Mouse (Mus musculus): ENCODE measurements at regions not wholly inside any gene's neighbourhood (a gene's known extent, or its start where the extent isn't known, plus 50 kb on each side); places are given as distances from the start of the nearest gene placed in this dataset.

- ATAC-seq: no peak; the same call in 1 of the 2 replicates
- no peak for DNase-seq (ENCODE audit: low spot score)
- TF ChIP-seq EP300 (IDR thresholded peaks at IDR 0.05) (no peak), CTCF (IDR thresholded peaks at IDR 0.05) (no peak)
These were observed 287.1 kb upstream of the 4930412O13Rik start for GRCm38 (mm10) chr2:9593931-9594330.

GRCm38 (mm10) chr2:9595236-9595850 lies 285.7 kb upstream of the 4930412O13Rik start:
- Histone ChIP-seq H3K9ac (replicated peaks; ENCODE audit: low read depth) (no peak overlapping the region), H3K4me2 (replicated peaks; ENCODE audit: low read depth, low read length) (no peak overlapping the region), H3K4me1 (ENCODE audit: insufficient read depth, low read depth, low read length) (no peaks in the 10 kb centered on the region), H3K9me3 (ENCODE audit: low read length) (no peaks in the 10 kb centered on the region), H3K4me3 (ENCODE audit: low read depth, low read length) (no peak overlapping the region), H3K36me3 (ENCODE audit: insufficient read depth, low read length) (no peaks in the 10 kb centered on the region), H3K27ac (ENCODE audit: low read length) (no peak overlapping the region), H3K27me3 (replicated peaks; ENCODE audit: insufficient read depth, low read length) (no peaks in the 10 kb centered on the region)
- TF ChIP-seq EP300 (IDR thresholded peaks at IDR 0.05) (no peak), CTCF (IDR thresholded peaks at IDR 0.05) (no peak)
- DNase-seq (ENCODE audit: low spot score) (no peak), ATAC-seq (no peak)
- 75% methylated on average over 8 of the region's 8 CpGs for WGBS

More at GRCm38 (mm10) chr2:9593931-9594330, 287.1 kb upstream of the 4930412O13Rik start:
- H3K27me3 ChIP-seq (replicated peaks; ENCODE audit: insufficient read depth, low read length): no peaks in the 10 kb centered on the region
- no peak overlapping the region for H3K4me3 ChIP-seq (ENCODE audit: low read depth, low read length)
- H3K9me3 ChIP-seq (ENCODE audit: low read length): no peaks in the 10 kb centered on the region
- H3K36me3 ChIP-seq (ENCODE audit: insufficient read depth, low read length): no peaks in the 10 kb centered on the region
- H3K27ac ChIP-seq (ENCODE audit: low read length): no peak overlapping the region
- no peaks in the 10 kb centered on the region for H3K4me1 ChIP-seq (ENCODE audit: insufficient read depth, low read depth, low read length)
- no peak overlapping the region for H3K4me2 ChIP-seq (replicated peaks; ENCODE audit: low read depth, low read length)
- WGBS: 25% methylated on average over 10 of the region's 10 CpGs
- no peak overlapping the region for H3K9ac ChIP-seq (replicated peaks; ENCODE audit: low read depth)

- no peaks in the 10 kb centered on the region for H3K4me1 ChIP-seq (ENCODE audit: insufficient read depth, low read depth, low read length)
- no peak for TF ChIP-seq CTCF (IDR thresholded peaks at IDR 0.05)
- TF ChIP-seq EP300 (IDR thresholded peaks at IDR 0.05): no peak
- no peak overlapping the region for H3K9ac ChIP-seq (replicated peaks; ENCODE audit: low read depth)
- ATAC-seq (no peak), DNase-seq (ENCODE audit: low spot score) (no peak)
- H3K27ac ChIP-seq (ENCODE audit: low read length): no peak overlapping the region
- no peak overlapping the region for H3K4me3 ChIP-seq (ENCODE audit: low read depth, low read length)
- no peaks in the 10 kb centered on the region for H3K9me3 ChIP-seq (ENCODE audit: low read length)
- 46% methylated on average over 12 of the region's 12 CpGs for WGBS
- H3K4me2 ChIP-seq (replicated peaks; ENCODE audit: low read depth, low read length): no peak overlapping the region
- H3K36me3 ChIP-seq (ENCODE audit: insufficient read depth, low read length): no peaks in the 10 kb centered on the region
- no peaks in the 10 kb centered on the region for H3K27me3 ChIP-seq (replicated peaks; ENCODE audit: insufficient read depth, low read length)
These were observed 284.9 kb upstream of the 4930412O13Rik start for GRCm38 (mm10) chr2:9596135-9596534.

GRCm38 (mm10) chr2:9604984-9605383 lies 276.1 kb upstream of the 4930412O13Rik start:
- Histone ChIP-seq H3K4me3 (ENCODE audit: low read depth, low read length) (no peak overlapping the region), H3K9ac (replicated peaks; ENCODE audit: low read depth) (no peak overlapping the region), H3K27me3 (replicated peaks; ENCODE audit: insufficient read depth, low read length) (no peaks in the 10 kb centered on the region), H3K36me3 (ENCODE audit: insufficient read depth, low read length) (no peaks in the 10 kb centered on the region), H3K4me1 (ENCODE audit: insufficient read depth, low read depth, low read length) (no peaks in the 10 kb centered on the region), H3K9me3 (ENCODE audit: low read length) (no peaks in the 10 kb centered on the region), H3K4me2 (replicated peaks; ENCODE audit: low read depth, low read length) (no peak overlapping the region), H3K27ac (ENCODE audit: low read length) (no peak overlapping the region)
- 82% methylated on average over 6 of the region's 6 CpGs for WGBS
- TF ChIP-seq CTCF (IDR thresholded peaks at IDR 0.05) (no peak), EP300 (IDR thresholded peaks at IDR 0.05) (no peak)
- no peak for ATAC-seq
- DNase-seq (ENCODE audit: low spot score): no peak

GRCm38 (mm10) chr2:9607547-9607946 lies 273.5 kb upstream of the 4930412O13Rik start:
- Histone ChIP-seq H3K36me3 (ENCODE audit: insufficient read depth, low read length) (no peaks in the 10 kb centered on the region), H3K9me3 (ENCODE audit: low read length) (no peaks in the 10 kb centered on the region), H3K9ac (replicated peaks; ENCODE audit: low read depth) (no peak overlapping the region), H3K4me3 (ENCODE audit: low read depth, low read length) (no peak overlapping the region), H3K4me1 (ENCODE audit: insufficient read depth, low read depth, low read length) (no peaks in the 10 kb centered on the region), H3K27ac (ENCODE audit: low read length) (no peak overlapping the region), H3K27me3 (replicated peaks; ENCODE audit: insufficient read depth, low read length) (no peaks in the 10 kb centered on the region), H3K4me2 (replicated peaks; ENCODE audit: low read depth, low read length) (no peak overlapping the region)
- TF ChIP-seq CTCF (IDR thresholded peaks at IDR 0.05): no peak
- no peak for TF ChIP-seq EP300 (IDR thresholded peaks at IDR 0.05)
- no peak for ATAC-seq
- 78% methylated on average over 2 of the region's 2 CpGs for WGBS
- no peak for DNase-seq (ENCODE audit: low spot score)

- Histone ChIP-seq H3K27ac (ENCODE audit: low read length) (no peak overlapping the region), H3K4me1 (ENCODE audit: insufficient read depth, low read depth, low read length) (no peaks in the 10 kb centered on the region), H3K4me3 (ENCODE audit: low read depth, low read length) (no peak overlapping the region), H3K9ac (replicated peaks; ENCODE audit: low read depth) (no peak overlapping the region), H3K36me3 (ENCODE audit: insufficient read depth, low read length) (no peaks in the 10 kb centered on the region), H3K4me2 (replicated peaks; ENCODE audit: low read depth, low read length) (no peak overlapping the region), H3K27me3 (replicated peaks; ENCODE audit: insufficient read depth, low read length) (no peaks in the 10 kb centered on the region), H3K9me3 (ENCODE audit: low read length) (no peaks in the 10 kb centered on the region)
- TF ChIP-seq EP300 (IDR thresholded peaks at IDR 0.05) (no peak), CTCF (IDR thresholded peaks at IDR 0.05) (no peak)
- 64% methylated on average over 2 of the region's 2 CpGs for WGBS
- ATAC-seq (no peak), DNase-seq (ENCODE audit: low spot score) (no peak)
These were observed 266.6 kb upstream of the 4930412O13Rik start for GRCm38 (mm10) chr2:9614415-9614814.

GRCm38 (mm10) chr2:9616292-9616691 lies 264.8 kb upstream of the 4930412O13Rik start:
- WGBS: 82% methylated on average over 5 of the region's 5 CpGs
- Histone ChIP-seq H3K4me3 (ENCODE audit: low read depth, low read length) (no peak overlapping the region), H3K27ac (ENCODE audit: low read length) (no peak overlapping the region), H3K4me1 (ENCODE audit: insufficient read depth, low read depth, low read length) (peaks cover 4% of the 10 kb centered on the region; the same call in 1 of the 2 replicates), H3K4me2 (replicated peaks; ENCODE audit: low read depth, low read length) (no peak overlapping the region), H3K27me3 (replicated peaks; ENCODE audit: insufficient read depth, low read length) (no peaks in the 10 kb centered on the region), H3K36me3 (ENCODE audit: insufficient read depth, low read length) (no peaks in the 10 kb centered on the region), H3K9ac (replicated peaks; ENCODE audit: low read depth) (no peak overlapping the region), H3K9me3 (ENCODE audit: low read length) (no peaks in the 10 kb centered on the region)
- DNase-seq (ENCODE audit: low spot score) (no peak), ATAC-seq (no peak)
- TF ChIP-seq CTCF (IDR thresholded peaks at IDR 0.05) (no peak), EP300 (IDR thresholded peaks at IDR 0.05) (no peak)
